Mouse (Mus musculus): Measurements from ENCODE around the gene Slc22a4.
A peak's percentile ranks its signal among the peaks of the same experiment; 100 is the strongest.

GRCm38 (mm10) chr11:54002147-54002760 is 25.6 kb downstream of the Slc22a4 start:
- peak; percentile 70; the same call in 1 of the 2 replicates for TF ChIP-seq CTCF (IDR thresholded peaks at IDR 0.05; ENCODE audit: borderline replicate concordance, insufficient read depth, low read length)
- TF ChIP-seq POLR2A (IDR thresholded peaks at IDR 0.05; ENCODE audit: low read depth, low read length), result no peak
